Mouse (Mus musculus): ENCODE results near the gene Asb8.

DNA sequence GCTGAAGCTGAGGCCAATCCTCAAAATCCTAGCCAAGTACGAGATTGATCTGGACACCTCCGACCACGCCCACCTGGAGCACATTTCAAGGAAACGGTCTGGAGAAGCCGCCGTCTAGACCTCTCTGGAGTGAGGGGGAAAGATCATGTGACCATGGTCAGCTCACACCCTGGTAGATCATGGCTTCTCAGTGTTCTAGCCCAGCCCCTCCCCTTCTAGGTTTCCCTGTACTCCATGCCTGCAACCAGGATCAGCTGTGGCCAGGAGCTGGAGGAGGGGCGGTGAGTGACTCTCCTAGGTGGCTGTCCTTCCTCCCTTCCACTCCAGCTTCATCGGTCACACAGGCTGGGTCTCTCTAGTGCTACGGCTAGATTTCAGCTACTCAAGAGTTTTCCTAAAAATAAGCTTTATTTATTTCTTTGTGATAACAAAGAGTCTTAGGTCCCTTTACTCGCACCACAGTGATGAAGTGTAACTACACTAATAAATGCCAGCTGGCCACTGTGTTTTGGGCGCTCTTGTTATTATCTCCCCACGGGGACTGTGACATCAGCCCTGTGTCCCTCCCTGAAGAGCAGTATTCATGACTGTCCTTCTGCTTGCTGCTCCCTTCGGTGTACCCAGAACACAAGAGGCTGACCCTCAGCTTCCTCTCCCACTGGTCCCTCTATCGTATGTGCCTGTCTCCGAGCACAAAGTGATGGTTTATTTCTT, 33.3 kb downstream of the Asb8 start:
- TF ChIP-seq POLR2A (IDR thresholded peaks at IDR 0.05; ENCODE audit: insufficient read length, low read depth) (peak; percentile 24), MAX (IDR thresholded peaks at IDR 0.05; ENCODE audit: low read depth) (no peak), MYOD1 (IDR thresholded peaks at IDR 0.05; ENCODE audit: control insufficient read depth in 1 of 3, insufficient read length in 2 of 3, low read depth in 2 of 3) (no peak), TCF12 (IDR thresholded peaks at IDR 0.05; ENCODE audit: insufficient read depth, poor library complexity, severe bottlenecking) (no peak), POLR2AphosphoS2 (IDR thresholded peaks at IDR 0.05; ENCODE audit: insufficient read length, low read depth) (peak; percentile 69)
